Mouse (Mus musculus) forebrain, embryonic 13.5 days (tissue): ENCODE measurements around the gene Smg9. TPM values are rescaled to one million over a fixed set of nuclear protein-coding genes. Genes with fewer than 3 reads are reported as not detected.

Source experiments
- polyA plus RNA-seq: library from polyadenylated mRNA; unstranded; fragments of >200 nt; fragmentation: Nextera tagmentation; extraction: Ambion mirVana; gene quantifications from 2 replicates; pipeline ENCODE4 v1.2.1, GENCODE M21; 2015

The Smg9 gene
- polyA plus RNA-seq, 1 experiment from 2014 or later = 25.7 TPM

Other genes starting within 250 kb of the Smg9 start
- gene Zfp114, start 224.6 kb upstream of the Smg9 start, polyA plus RNA-seq = 8.4 and 8.8 TPM in 2 replicates
- 8.1 and 8.4 TPM in 2 replicates for gene Zfp111, start 188.2 kb upstream of the Smg9 start, polyA plus RNA-seq
- 4.5 and 4.6 TPM in 2 replicates for gene Zfp109, start 162.1 kb upstream of the Smg9 start, polyA plus RNA-seq
- gene Zfp108, start 144.8 kb upstream of the Smg9 start, polyA plus RNA-seq = 2.5 and 3.4 TPM in 2 replicates
- 9.3 and 9.4 TPM in 2 replicates for gene Zfp93, start 129.2 kb upstream of the Smg9 start, polyA plus RNA-seq
- 44.0 and 46.2 TPM in 2 replicates for gene Zfp61, start 98.4 kb upstream of the Smg9 start, polyA plus RNA-seq
- gene Zfp94, start 83.0 kb upstream of the Smg9 start, polyA plus RNA-seq = 20.1 and 20.9 TPM in 2 replicates
- gene Tescl, start 65.7 kb upstream of the Smg9 start, polyA plus RNA-seq = not detected in 2 replicates
- gene Lypd5, start 50.4 kb upstream of the Smg9 start, polyA plus RNA-seq = not detected in 2 replicates
- 0.40 and 0.44 TPM in 2 replicates for gene Kcnn4, start 29.4 kb upstream of the Smg9 start, polyA plus RNA-seq
- 0.15 TPM in 1 of 2 replicates, not detected in the other for gene Irgc1, start 52.7 kb downstream of the Smg9 start, polyA plus RNA-seq
- 1.3 TPM in 2 replicates for gene Plaur, start 62.9 kb downstream of the Smg9 start, polyA plus RNA-seq
- 45.8 and 47.0 TPM in 2 replicates for gene Cadm4, start 82.4 kb downstream of the Smg9 start, polyA plus RNA-seq
- gene Zfp428, start 107.4 kb downstream of the Smg9 start, polyA plus RNA-seq = 214 and 220 TPM in 2 replicates
- gene AC161166.1, start 112.8 kb downstream of the Smg9 start, polyA plus RNA-seq = 0.97 and 1.1 TPM in 2 replicates
- gene Irgq, start 131.1 kb downstream of the Smg9 start, polyA plus RNA-seq = 15.1 and 17.4 TPM in 2 replicates
- not detected in 2 replicates for gene Pinlyp, start 146.5 kb downstream of the Smg9 start, polyA plus RNA-seq
- gene Xrcc1, start 146.7 kb downstream of the Smg9 start, polyA plus RNA-seq = 89.6 and 99.1 TPM in 2 replicates
- 16.8 and 16.9 TPM in 2 replicates for gene Ethe1, start 187.9 kb downstream of the Smg9 start, polyA plus RNA-seq
- 4.7 and 5.1 TPM in 2 replicates for gene Zfp575, start 188.0 kb downstream of the Smg9 start, polyA plus RNA-seq
- gene Phldb3, start 211.1 kb downstream of the Smg9 start, polyA plus RNA-seq = not detected in 2 replicates
- 0.14 TPM in 1 of 2 replicates, not detected in the other for gene Lypd3, start 236.9 kb downstream of the Smg9 start, polyA plus RNA-seq